8 mouse cellular contexts compared by ENCODE assay signal in the genomic region with DNA sequence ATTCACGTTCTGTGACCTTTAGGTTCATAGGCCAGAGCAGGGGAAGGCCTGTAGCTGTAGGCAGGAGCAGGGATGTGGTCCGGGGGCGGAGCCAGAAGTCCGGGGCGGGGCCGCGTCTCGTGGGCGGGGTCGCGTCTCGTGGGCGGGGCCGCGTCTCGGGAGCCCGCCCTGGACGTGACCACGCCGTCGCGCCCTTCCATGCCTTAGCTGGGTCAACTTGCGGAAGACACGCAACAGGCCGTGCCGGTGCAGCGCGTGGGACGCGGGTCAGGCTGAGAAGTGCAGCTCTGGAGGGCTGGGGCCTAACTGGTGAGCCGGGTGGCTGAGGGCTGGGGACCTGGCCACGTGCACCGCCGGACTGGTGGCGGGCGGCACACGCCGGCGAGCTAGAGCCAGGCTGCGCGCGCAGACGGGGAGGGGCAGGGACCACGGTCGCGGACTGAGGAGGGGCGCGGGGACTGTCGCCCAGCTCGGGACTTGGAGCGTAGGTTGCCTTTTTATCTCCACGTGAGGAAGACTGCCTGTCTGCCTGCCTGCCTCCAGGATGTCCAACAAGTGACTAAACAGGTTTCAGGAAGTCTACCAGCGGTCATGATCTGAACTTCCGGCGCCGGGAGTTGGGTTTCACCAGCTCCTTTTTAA. TPM values are rescaled to one million over a fixed set of nuclear protein-coding genes. Genes with fewer than 3 reads are reported as not detected.
A peak's percentile ranks its signal among the peaks of the same experiment; 100 is the strongest.
DNase-seq lines count a peak whose midpoint lies in the region; ATAC-seq and TF ChIP-seq lines count a peak whose summit lies in the region.

A gene (plus strand): TSS at position 139 of the 642 bp plus-strand sequence.

- peaks cover 6% of the 10 kb centered on the region; the same call in 1 of the 2 replicates for H3K79me2 ChIP-seq in liver, adult 2 months (ENCODE audit: control insufficient read depth, insufficient read depth, low read length)

- H3K27ac ChIP-seq in heart, embryonic 12.5 days (ENCODE audit: poor library complexity, severe bottlenecking), result peak within 1 kb of the TSS; percentile 56
- peak within 1 kb of the TSS; percentile 63; the same call in 1 of the 2 replicates for H3K27ac ChIP-seq in kidney, postnatal 0 days
- H3K27ac ChIP-seq in liver, adult 2 months (replicated peaks; ENCODE audit: insufficient read depth, low read depth, low read length), result peak within 1 kb of the TSS; percentile 83

- H3K27me3 ChIP-seq in erythroblast, embryonic 14.5 days (ENCODE audit: control insufficient read depth), result no peaks in the 10 kb centered on the region
- H3K27me3 ChIP-seq in heart, embryonic 12.5 days (replicated peaks), result no peaks in the 10 kb centered on the region
- H3K27me3 ChIP-seq in kidney, postnatal 0 days (ENCODE audit: insufficient read depth, low read length), result no peaks in the 10 kb centered on the region
- H3K27me3 ChIP-seq in liver, adult 2 months (ENCODE audit: control insufficient read depth, insufficient read depth, low read length), result no peaks in the 10 kb centered on the region

- peak; percentile 33; the same call in 1 of the 2 replicates for TF ChIP-seq CTCF in brain, embryonic 14.5 days (IDR thresholded peaks at IDR 0.05; ENCODE audit: borderline replicate concordance, extremely low read depth, insufficient read depth, insufficient read length)
- no peak; the same call in 1 of the 2 replicates for TF ChIP-seq CTCF in kidney, postnatal 0 days (IDR thresholded peaks at IDR 0.05; ENCODE audit: low read depth)
- TF ChIP-seq CTCF in liver, adult 2 months (IDR thresholded peaks at IDR 0.05; ENCODE audit: low read depth, low read length), result peak; percentile 13; the same call in 1 of the 2 replicates

- no peaks in the 10 kb centered on the region for H3K9me3 ChIP-seq in erythroblast, embryonic 14.5 days (ENCODE audit: control insufficient read depth, low read length)
- no peaks in the 10 kb centered on the region for H3K9me3 ChIP-seq in heart, embryonic 12.5 days (replicated peaks)
- no peaks in the 10 kb centered on the region for H3K9me3 ChIP-seq in kidney, postnatal 0 days (replicated peaks; ENCODE audit: low read length)

- H3K4me2 ChIP-seq in heart, embryonic 12.5 days, result peak within 1 kb of the TSS; percentile 69
- H3K4me2 ChIP-seq in kidney, postnatal 0 days (ENCODE audit: low read length), result peak within 1 kb of the TSS; percentile 58

- peaks cover 15% of the 10 kb centered on the region for H3K4me1 ChIP-seq in erythroblast, embryonic 14.5 days (ENCODE audit: control insufficient read depth)
- peaks cover 9% of the 10 kb centered on the region; the same call in 1 of the 2 replicates for H3K4me1 ChIP-seq in heart, embryonic 12.5 days (replicated peaks)
- peaks cover 6% of the 10 kb centered on the region for H3K4me1 ChIP-seq in kidney, postnatal 0 days (replicated peaks; ENCODE audit: insufficient read depth, low read length)
- peaks cover 3% of the 10 kb centered on the region; the same call in 1 of the 2 replicates for H3K4me1 ChIP-seq in liver, adult 2 months (ENCODE audit: control insufficient read depth, insufficient read depth, low read length)

- peak; percentile 94 for ATAC-seq in heart, embryonic 12.5 days (ENCODE audit: insufficient number of reproducible peaks, low FRiP score)
- peak; percentile 95 for ATAC-seq in kidney, postnatal 0 days (replicated peaks; ENCODE audit: low FRiP score, low read depth)
- ATAC-seq in monocyte, adult 5-6 weeks (replicated peaks; ENCODE audit: insufficient number of reproducible peaks, low FRiP score, low TSS enrichment, poor library complexity, severe bottlenecking), result peak; percentile 84

- peak within 1 kb of the TSS; percentile 92 for H3K4me3 ChIP-seq in erythroblast, embryonic 14.5 days (replicated peaks)
- H3K4me3 ChIP-seq in heart, embryonic 12.5 days, result peak within 1 kb of the TSS; percentile 86
- H3K4me3 ChIP-seq in kidney, postnatal 0 days (replicated peaks; ENCODE audit: low read depth, low read length), result peak within 1 kb of the TSS; percentile 63
- peak within 1 kb of the TSS; percentile 100 for H3K4me3 ChIP-seq in liver, adult 2 months (ENCODE audit: insufficient read depth, low read depth, low read length)

- peak within 1 kb of the TSS; percentile 83 for H3K9ac ChIP-seq in heart, embryonic 12.5 days
- H3K9ac ChIP-seq in kidney, postnatal 0 days (ENCODE audit: low read depth, low read length), result peak within 1 kb of the TSS; percentile 64
- peak within 1 kb of the TSS; percentile 94 for H3K9ac ChIP-seq in liver, adult 2 months (ENCODE audit: low read depth, low read length)

- 0 out of 2 replicates have a peak, but pooled peaks have one; percentile 10 for TF ChIP-seq POLR2A in brain, embryonic 14.5 days (IDR thresholded peaks at IDR 0.05; ENCODE audit: borderline replicate concordance, extremely low read depth, insufficient read depth, insufficient read length, poor library complexity, severe bottlenecking)
- TF ChIP-seq POLR2A in liver, adult 2 months (IDR thresholded peaks at IDR 0.05; ENCODE audit: extremely low read depth, insufficient read depth, low read length), result 0 out of 2 replicates have a peak, but pooled peaks have one; percentile 45

- WGBS in heart, embryonic 12.5 days, result 1% methylated on average over 56 of the region's 56 CpGs
- WGBS in kidney, postnatal 0 days, result 1% methylated on average over 52 of the region's 56 CpGs
- WGBS in liver, adult 2 months, result under 1% methylated on average over 56 of the region's 56 CpGs

- H3K36me3 ChIP-seq in erythroblast, embryonic 14.5 days (ENCODE audit: control insufficient read depth), result peaks cover 16% of the 10 kb centered on the region
- H3K36me3 ChIP-seq in heart, embryonic 12.5 days, result peaks cover 13% of the 10 kb centered on the region
- H3K36me3 ChIP-seq in kidney, postnatal 0 days (ENCODE audit: insufficient read depth, low read length), result peaks cover 5% of the 10 kb centered on the region
- H3K36me3 ChIP-seq in liver, adult 2 months (ENCODE audit: control insufficient read depth, insufficient read depth, low read length), result peaks cover 11% of the 10 kb centered on the region

- peak; percentile 89 for DNase-seq in CD4-positive helper T cell, adult 2 months (ENCODE audit: low read depth, low spot score)
- DNase-seq in brain, embryonic 14.5 days (ENCODE audit: low read depth), result peak; percentile 86
- peak; percentile 86 for DNase-seq in kidney, postnatal 0 days (ENCODE audit: low spot score)
- DNase-seq in liver, adult 2 months (ENCODE audit: extremely low read depth, low read depth, low spot score), result peak; percentile 65
- peak; percentile 79 to 81 for DNase-seq in spleen, postnatal 36 days (ENCODE audit: low spot score in 2 of 2)

RNA-seq across cellular contexts. Expression of the gene that starts here (rescaled TPM):
- 5.8 and 7.8 TPM in 2 replicates for polyA plus RNA-seq in brain, embryonic 14.5 days (2012; rRNA removed)
- 0.15 and 0.16 TPM in 2 replicates for polyA plus RNA-seq in erythroblast, embryonic 14.5 days (2012)
- 27.9 and 28.3 TPM in 2 replicates for polyA plus RNA-seq in heart, embryonic 12.5 days (2016; fragmentation: Nextera tagmentation; extraction: Ambion mirVana)
- 26.6 TPM in 2 replicates for polyA plus RNA-seq in kidney, postnatal 0 days (2015; fragmentation: Nextera tagmentation; extraction: Ambion mirVana)
- total RNA-seq in liver, adult 2 months (2014; rRNA removed), result 11.8 and 14.2 TPM in 2 replicates
- 4.4 and 5.1 TPM in 2 replicates for polyA plus RNA-seq in liver, adult 2 months (2012; rRNA removed)
- total RNA-seq in monocyte, adult 5-6 weeks (2017), result 46.0 to 76.4 TPM (median 67.2 TPM) in 3 replicates

Comparison
In these comparisons a context has a peak if more than half of its experiments do, and no peak if none do; other contexts are left out.
1. Peak in every context shown above with its lines: DNase-seq, ATAC-seq, H3K4me3 ChIP-seq and H3K27ac ChIP-seq.